Mouse (Mus musculus) adipocyte (in vitro differentiated cells): ENCODE data around the gene Git1.

Experiments
- DNase-seq: peaks from one replicate; pipeline ENCODE4 v3.0.0-alpha.2; 2016; ENCODE audit warnings: low spot score

Gene Git1

GRCm38 (mm10) chr11:77501971-77502370 is 8.6 kb downstream of the Git1 start:
- DNase-seq = no peak

DNA sequence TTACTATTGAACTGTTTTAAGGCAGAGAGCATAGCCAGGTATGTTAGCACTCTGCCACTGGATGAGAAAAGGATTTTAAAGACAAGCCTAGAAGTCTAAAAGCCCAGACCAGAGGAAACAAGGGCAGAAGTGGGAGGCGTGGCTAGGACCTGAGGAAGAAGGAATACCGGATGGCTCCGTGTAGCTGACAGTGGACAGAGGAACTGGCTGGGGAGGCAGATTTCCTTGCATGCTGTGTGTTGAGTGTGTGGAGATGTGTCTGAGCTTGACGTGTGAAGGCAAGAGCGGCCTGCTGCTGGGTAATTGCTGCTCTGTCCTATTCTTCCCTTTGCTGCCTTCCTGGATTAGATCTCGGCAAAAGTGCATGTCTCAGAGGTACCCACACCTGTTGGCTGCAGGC is 9.1 kb downstream of the Git1 start:
- DNase-seq = no peak

DNA sequence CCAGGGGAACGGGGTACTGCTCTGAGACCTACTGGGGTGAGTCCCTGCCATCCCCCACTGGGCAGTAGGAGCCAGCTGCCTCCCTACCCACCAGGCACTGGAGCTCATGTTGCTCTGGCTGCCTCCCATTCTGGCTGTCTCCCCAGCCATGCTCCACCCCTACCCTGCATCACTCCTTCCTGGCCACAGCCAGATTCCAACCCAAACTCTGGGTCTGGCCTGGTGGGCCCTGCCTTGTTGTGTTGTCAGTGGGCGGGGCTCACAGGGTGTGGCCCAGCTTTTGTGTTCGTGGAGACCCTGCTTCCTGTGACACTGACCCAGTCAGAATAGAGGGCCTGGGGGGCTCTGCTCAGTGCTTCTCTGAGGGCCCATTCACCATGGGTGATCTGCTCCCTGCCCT is 10.1 kb downstream of the Git1 start:
- peak; percentile 65 for DNase-seq

GRCm38 (mm10) chr11:77504377-77504776 is 11.0 kb downstream of the Git1 start:
- no peak for DNase-seq

- no peak for DNase-seq
Observed at GRCm38 (mm10) chr11:77505291-77505980, 12.1 kb downstream of the Git1 start.

GRCm38 (mm10) chr11:77506273-77506672 is 12.9 kb downstream of the Git1 start:
- no peak for DNase-seq

DNA sequence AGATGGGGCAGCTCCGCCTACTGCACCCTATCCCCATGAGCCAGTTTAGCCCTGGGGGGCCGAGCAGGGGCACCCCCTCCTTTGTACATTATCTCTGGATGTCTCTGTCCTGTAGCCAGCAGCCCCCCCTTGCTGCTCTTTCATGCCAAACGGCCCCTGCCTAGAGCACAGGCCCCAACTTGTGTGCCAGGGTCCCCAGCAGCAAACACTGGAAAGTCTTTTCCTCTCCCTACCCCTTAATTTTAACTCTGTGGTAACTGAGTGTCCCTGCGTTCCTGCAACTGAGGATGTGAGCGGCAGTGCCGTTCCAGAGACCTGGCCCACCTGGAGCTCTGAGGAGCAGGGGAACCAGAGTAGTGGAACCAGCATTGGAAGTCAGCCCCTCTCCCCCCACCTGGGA is 13.6 kb downstream of the Git1 start:
- DNase-seq = no peak

DNA sequence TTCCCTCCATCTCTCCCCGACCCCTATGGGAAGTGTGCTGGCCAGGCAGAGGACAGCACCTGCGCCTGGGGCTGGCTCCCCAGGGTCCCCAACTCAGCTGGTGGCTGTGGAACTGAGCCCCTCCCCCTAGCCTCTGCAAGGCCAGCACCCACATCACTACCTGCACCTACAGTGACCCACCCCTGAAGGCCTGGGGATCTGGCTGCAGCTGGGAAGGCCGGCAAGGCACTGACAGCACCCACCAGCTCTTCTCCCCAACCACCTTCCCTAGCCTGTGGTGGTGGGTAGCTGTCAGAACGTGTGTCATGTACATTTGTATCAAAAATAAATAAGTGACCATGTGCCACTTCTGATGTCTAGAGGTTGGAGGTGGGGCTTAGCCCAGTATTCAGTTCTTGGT is 14.1 kb downstream of the Git1 start:
- no peak for DNase-seq

GRCm38 (mm10) chr11:77508068-77509021 is 15.0 kb downstream of the Git1 start:
- no peak for DNase-seq

DNA sequence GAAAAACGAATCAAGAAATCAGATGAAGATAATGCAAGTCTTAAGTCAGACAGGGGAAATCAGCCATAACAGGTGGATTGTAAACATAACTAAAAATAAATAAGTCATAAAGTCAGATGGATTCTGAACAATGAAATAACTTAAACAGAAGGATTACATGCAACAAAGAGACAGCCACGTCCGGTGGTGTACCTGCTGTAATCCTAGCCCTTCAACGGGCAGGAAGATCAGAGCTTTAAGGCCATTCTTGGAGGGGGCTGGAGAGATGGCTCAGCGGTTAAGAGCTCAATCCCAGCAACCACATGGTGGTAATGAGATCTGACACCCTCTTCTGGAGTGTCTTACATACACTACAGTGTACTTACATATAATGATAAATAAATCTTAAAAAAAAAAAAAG is 18.0 kb downstream of the Git1 start:
- no peak for DNase-seq

GRCm38 (mm10) chr11:77512891-77513810 is 19.8 kb downstream of the Git1 start:
- peak; percentile 86 for DNase-seq

GRCm38 (mm10) chr11:77513811-77514170 is 20.4 kb downstream of the Git1 start:
- DNase-seq = no peak

- DNase-seq = no peak
Observed at GRCm38 (mm10) chr11:77514281-77514831, 21.0 kb downstream of the Git1 start.

- peak; percentile 85 for DNase-seq
Observed at GRCm38 (mm10) chr11:77514832-77515636, 21.7 kb downstream of the Git1 start, which contains the start of gene Abhd15. Abhd15 (plus strand) TSS chr11:77515121.

DNA sequence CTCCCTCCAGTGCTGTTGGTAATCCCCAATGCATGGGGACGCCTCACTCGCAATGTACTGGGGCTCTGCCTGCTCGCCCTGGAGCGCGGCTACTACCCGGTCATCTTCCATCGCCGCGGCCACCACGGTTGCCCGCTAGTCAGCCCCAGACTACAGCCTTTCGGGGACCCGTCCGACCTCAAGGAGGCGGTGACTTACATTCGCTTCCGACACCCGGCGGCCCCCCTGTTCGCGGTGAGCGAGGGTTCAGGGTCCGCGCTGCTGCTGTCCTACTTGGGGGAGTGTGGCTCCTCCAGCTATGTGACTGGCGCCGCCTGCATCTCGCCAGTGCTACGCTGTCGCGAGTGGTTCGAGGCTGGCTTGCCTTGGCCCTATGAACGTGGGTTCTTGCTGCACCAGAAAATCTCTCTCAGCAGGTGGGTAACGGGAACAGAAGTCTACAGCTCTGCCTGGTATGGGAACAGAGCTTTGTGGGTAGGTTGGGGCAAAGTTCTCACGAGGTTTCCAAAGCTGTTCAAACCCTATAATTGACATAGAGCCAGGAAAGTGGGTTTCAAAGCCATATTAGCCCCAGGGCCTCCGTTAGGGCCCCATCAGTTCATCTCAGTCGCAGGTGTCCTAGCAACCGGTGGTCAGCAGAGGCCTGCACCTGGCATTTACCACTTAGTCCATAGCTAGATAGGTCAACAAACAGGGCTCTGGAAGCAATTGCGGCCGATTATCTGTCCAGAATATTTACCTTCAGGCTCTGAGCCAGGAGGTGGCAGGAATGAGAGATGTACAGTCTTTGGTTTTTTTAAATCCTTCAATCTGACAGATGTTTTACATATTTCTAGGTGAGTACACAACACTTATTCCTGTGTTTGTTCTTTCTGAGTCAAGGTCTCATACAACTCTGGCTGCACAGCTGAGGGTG is 22.5 kb downstream of the Git1 start, which contains the start of gene Trp53i13:
Gene Trp53i13, minus strand, starts transcription at position 344 of the 916 bp plus-strand sequence.
- no peak for DNase-seq

DNA sequence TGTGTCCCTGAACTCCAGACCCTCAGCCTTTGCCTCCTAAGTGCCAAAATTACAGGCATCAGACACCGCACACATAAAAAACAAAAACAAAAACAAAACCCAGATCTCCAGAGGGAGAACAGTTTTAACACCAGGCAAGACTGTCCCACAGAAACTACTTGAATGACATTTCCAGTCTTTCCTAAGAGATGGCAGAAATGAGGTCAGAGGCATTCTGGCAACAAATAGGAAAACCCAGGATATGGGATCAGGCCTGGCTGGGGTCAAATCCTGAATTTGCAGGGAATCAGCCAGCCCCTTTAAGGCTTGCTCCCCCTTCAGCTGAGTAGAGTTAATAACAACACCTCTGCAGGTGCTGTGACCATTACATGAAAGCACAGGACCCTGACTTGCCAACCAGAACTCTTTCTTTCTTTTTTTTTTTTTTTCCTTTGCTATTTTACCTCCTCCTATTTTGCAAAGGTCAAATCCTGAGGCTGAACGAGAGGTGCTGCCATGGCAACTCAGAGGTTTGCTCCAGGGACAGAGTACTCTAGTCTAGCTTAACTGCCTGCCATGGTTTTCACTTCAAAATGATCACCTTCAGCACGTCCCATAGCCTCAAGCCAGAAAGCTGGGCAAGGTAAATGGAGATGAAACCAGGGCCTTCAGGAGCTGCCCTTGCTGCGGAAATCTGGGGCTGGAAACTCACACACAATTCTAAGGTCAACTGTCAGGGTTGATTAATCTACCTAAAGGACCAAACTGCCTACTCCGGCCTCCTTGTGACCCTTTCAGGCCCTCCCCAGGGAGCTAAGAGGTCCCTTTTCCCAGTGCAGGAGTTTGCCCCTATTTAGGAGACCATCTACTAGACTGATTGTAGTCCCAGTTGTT is 23.4 kb downstream of the Git1 start:
- peak; percentile 73 for DNase-seq

GRCm38 (mm10) chr11:77518051-77518798 is 24.9 kb downstream of the Git1 start:
- no peak for DNase-seq

- DNase-seq = no peak
Observed at GRCm38 (mm10) chr11:77519043-77519442, 25.7 kb downstream of the Git1 start, which contains the start of gene Gm10392. Gm10392 (minus strand) TSS chr11:77519198.
